Mouse (Mus musculus): ENCODE measurements around the gene Sik2. TPM values are rescaled to one million over a fixed set of nuclear protein-coding genes. Genes with fewer than 3 reads are reported as not detected.

Gene Sik2
- polyA plus RNA-seq (2014; fragmentation: Nextera tagmentation; extraction: Ambion mirVana) = 13.1 and 14.4 TPM in 2 replicates

DNA sequence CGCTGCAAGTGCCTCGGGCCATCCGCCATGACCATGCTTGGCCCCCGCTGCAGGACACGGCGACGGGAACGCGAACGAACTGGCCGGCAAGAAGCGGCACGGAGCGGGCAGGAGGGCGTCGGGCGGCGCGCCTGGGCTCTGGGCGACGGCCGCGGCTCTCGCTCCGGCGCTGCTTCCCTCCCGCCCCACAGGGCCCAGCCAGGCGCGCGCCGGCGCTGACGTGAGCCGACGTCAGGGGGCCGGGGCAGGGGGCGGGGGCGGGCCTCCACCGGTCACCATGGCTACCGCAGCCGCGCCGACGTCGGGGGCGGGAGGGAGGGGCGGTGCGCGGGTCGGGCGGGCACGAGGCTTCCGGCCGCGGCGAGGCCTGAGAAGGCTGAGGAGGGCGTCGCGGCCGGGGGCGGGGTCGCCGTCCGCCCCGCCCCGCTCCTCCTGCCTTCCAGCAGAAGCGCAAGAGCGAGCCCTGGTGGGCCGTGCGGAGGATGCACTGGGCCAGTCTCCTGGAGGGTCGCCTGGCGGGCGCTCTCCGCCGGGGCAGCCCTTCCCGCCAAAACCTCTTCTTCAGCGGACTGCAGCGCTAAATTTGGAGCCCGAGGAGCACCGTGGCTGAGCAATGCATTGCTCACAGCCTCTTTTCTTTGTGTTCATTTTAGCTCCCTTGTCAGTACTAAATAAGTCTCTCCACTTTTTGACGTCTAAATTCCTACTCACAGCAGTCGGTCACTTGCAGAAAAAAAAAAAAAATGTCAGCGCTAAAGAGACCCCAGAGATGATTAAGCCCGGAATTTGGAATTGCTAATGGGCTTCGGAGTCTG, at the start of gene Sik2:
Gene Sik2, minus strand, starts transcription at position 233 of the 815 bp plus-strand sequence.
- Histone ChIP-seq H3K27ac (ENCODE audit: low read depth, low read length) (peak within 1 kb of the TSS; percentile 3; the same call in 1 of the 2 replicates), H3K4me1 (ENCODE audit: control insufficient read depth, insufficient read depth, low read length) (no peaks in the 10 kb centered on the region; the same call in 1 of the 2 replicates), H3K9me3 (ENCODE audit: control insufficient read depth, low read length) (no peaks in the 10 kb centered on the region), H3K9ac (ENCODE audit: low read length) (peak within 1 kb of the TSS; percentile 86), H3K4me2 (peak within 1 kb of the TSS; percentile 50), H3K36me3 (ENCODE audit: control insufficient read depth, insufficient read depth, low read length) (no peaks in the 10 kb centered on the region), H3K27me3 (ENCODE audit: control insufficient read depth, insufficient read depth, low read length) (no peaks in the 10 kb centered on the region; the same call in 1 of the 2 replicates), H3K4me3 (ENCODE audit: low read depth, low read length) (peak within 1 kb of the TSS; percentile 73)
- WGBS = under 1% methylated on average over 31 of the region's 85 CpGs
- peak; percentile 99 for DNase-seq (ENCODE audit: low spot score, missing footprints)
- ATAC-seq (ENCODE audit: low FRiP score) = peak; percentile 97

DNA sequence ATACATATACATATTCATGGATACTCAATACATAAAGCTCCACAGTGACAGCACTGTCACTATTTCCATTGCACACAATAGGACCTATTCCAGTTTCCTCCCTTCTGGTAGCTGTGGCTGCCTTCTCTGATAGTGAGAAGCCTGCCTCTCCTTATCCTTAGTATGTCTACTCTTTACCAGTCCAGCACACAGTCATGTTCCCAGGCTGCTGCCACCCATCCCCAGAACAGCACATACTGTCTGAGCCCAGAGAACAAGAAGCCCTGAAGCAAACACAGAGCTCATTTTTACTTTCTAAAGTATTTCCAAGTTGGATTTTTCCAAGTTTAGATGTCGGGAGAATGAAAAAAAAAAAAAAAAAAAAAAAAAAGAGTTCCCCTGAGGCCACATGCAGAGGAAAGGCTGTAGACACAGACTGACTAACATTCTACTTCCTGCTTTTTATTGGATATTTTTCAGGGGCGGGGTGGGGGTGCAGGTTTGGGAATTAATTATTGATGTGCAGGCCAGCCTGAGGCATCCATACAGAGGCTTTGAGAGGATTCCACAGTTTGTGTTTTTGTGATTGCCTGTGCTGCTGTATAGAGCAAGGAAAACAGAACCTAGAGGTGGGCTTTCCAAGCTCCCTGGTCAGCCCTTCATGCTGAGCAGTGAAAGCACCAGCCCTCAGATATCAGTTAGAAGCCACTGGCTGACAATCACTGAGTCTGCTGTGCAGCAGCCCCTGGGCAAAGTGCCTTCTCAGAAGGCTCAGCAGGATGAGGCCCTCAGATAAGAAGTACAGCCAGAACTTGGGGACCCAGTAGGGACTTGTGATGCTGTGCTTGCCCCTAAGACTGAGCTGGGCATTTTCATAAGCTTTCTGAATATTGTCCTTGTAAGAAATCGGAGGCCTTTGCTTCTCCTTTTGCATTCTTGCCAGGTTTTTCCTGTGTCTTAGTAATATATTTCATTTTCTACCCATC, 47.8 kb upstream of the Sik2 start:
- ATAC-seq (ENCODE audit: low FRiP score) (no peak), DNase-seq (ENCODE audit: low spot score, missing footprints) (no peak)
- Histone ChIP-seq H3K9ac (ENCODE audit: low read length) (no peak overlapping the region), H3K27ac (ENCODE audit: low read depth, low read length) (no peak overlapping the region), H3K27me3 (ENCODE audit: control insufficient read depth, insufficient read depth, low read length) (no peaks in the 10 kb centered on the region), H3K4me2 (no peak overlapping the region), H3K9me3 (ENCODE audit: control insufficient read depth, low read length) (no peaks in the 10 kb centered on the region), H3K4me3 (ENCODE audit: low read depth, low read length) (no peak overlapping the region), H3K36me3 (ENCODE audit: control insufficient read depth, insufficient read depth, low read length) (no peaks in the 10 kb centered on the region), H3K4me1 (ENCODE audit: control insufficient read depth, insufficient read depth, low read length) (no peaks in the 10 kb centered on the region)
- 76% methylated on average over 3 of the region's 3 CpGs for WGBS

DNA sequence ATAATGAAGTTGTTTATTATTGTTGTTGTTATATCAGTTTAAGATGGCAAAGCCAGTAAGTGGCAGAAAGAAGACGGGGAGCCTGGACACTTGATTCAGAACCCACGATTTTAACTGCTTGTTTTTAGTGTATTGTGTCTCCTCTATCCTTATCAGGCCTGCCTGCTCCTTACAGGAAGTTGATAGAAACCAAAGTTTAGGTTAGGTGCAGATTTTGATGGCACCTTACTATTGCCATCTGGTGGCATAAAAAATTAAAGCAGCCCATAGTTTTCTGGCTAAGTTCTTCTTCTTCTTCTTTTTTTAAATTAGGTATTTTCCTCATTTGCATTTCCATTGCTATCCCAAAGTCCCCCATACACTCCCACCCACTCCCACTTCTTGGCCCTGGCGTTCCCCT, 43.3 kb upstream of the Sik2 start:
- Histone ChIP-seq H3K27ac (ENCODE audit: low read depth, low read length) (no peak overlapping the region), H3K4me1 (ENCODE audit: control insufficient read depth, insufficient read depth, low read length) (no peaks in the 10 kb centered on the region), H3K9me3 (ENCODE audit: control insufficient read depth, low read length) (no peaks in the 10 kb centered on the region), H3K36me3 (ENCODE audit: control insufficient read depth, insufficient read depth, low read length) (no peaks in the 10 kb centered on the region), H3K27me3 (ENCODE audit: control insufficient read depth, insufficient read depth, low read length) (no peaks in the 10 kb centered on the region), H3K4me3 (ENCODE audit: low read depth, low read length) (no peak overlapping the region), H3K4me2 (no peak overlapping the region), H3K9ac (ENCODE audit: low read length) (no peak overlapping the region)
- ATAC-seq (ENCODE audit: low FRiP score) = no peak
- DNase-seq (ENCODE audit: low spot score, missing footprints) = no peak
- 72% methylated on average over 3 of the region's 3 CpGs for WGBS

DNA sequence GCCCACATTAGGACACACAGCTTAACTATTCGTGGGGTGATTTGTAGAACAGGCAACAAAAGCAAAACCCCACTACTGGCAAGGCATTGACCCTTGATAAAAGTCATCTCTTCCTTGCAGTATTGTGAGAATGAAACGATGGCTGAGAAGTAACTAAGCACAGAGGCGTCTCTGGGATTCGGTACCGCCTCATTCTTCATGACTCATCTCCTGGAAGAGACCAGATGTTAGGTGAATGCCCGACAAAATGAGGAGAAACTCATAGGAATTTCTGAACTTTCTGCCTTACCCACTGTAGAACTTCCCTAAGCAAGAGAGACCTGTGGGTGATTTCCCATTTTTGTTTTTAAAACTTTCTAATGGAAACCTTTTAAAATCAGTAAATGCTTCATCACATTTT, 33.3 kb upstream of the Sik2 start:
- H3K4me3 ChIP-seq (ENCODE audit: low read depth, low read length) = no peak overlapping the region
- no peaks in the 10 kb centered on the region for H3K27me3 ChIP-seq (ENCODE audit: control insufficient read depth, insufficient read depth, low read length)
- H3K4me1 ChIP-seq (ENCODE audit: control insufficient read depth, insufficient read depth, low read length) = no peaks in the 10 kb centered on the region
- no peak overlapping the region for H3K4me2 ChIP-seq
- 84% methylated on average over 6 of the region's 6 CpGs for WGBS
- H3K36me3 ChIP-seq (ENCODE audit: control insufficient read depth, insufficient read depth, low read length) = no peaks in the 10 kb centered on the region
- no peak for ATAC-seq (ENCODE audit: low FRiP score)
- no peaks in the 10 kb centered on the region for H3K9me3 ChIP-seq (ENCODE audit: control insufficient read depth, low read length)
- no peak overlapping the region for H3K27ac ChIP-seq (ENCODE audit: low read depth, low read length)
- no peak for DNase-seq (ENCODE audit: low spot score, missing footprints)
- H3K9ac ChIP-seq (ENCODE audit: low read length) = no peak overlapping the region

DNA sequence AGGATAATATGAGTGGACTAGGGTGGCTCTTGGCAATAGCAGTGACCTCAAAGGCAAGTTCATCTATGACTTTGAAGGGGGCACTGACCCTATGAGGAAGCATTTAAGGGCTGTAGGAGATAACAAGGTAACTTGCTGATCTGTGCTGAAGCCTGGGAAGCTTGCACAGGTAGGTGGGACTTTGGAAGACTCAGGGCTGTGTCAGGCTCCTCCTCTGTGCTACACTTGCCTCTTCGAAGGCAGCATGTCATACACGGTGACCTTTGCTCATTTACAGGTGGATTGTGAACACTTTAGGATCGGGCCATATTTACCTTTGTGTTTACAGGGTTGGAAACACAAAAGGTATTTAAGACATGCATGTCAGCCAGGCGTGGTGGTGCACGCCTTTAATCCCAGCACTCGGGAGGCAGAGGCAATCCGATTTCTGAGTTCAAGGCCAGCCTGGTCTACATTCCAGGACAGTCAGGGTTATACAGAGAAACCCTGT, 32.7 kb upstream of the Sik2 start:
- Histone ChIP-seq H3K4me3 (ENCODE audit: low read depth, low read length) (no peak overlapping the region), H3K9ac (ENCODE audit: low read length) (no peak overlapping the region), H3K36me3 (ENCODE audit: control insufficient read depth, insufficient read depth, low read length) (no peaks in the 10 kb centered on the region), H3K4me1 (ENCODE audit: control insufficient read depth, insufficient read depth, low read length) (no peaks in the 10 kb centered on the region), H3K4me2 (no peak overlapping the region), H3K27ac (ENCODE audit: low read depth, low read length) (no peak overlapping the region), H3K9me3 (ENCODE audit: control insufficient read depth, low read length) (no peaks in the 10 kb centered on the region), H3K27me3 (ENCODE audit: control insufficient read depth, insufficient read depth, low read length) (no peaks in the 10 kb centered on the region)
- WGBS = 91% methylated on average over 7 of the region's 7 CpGs
- ATAC-seq (ENCODE audit: low FRiP score) = no peak
- no peak for DNase-seq (ENCODE audit: low spot score, missing footprints)

DNA sequence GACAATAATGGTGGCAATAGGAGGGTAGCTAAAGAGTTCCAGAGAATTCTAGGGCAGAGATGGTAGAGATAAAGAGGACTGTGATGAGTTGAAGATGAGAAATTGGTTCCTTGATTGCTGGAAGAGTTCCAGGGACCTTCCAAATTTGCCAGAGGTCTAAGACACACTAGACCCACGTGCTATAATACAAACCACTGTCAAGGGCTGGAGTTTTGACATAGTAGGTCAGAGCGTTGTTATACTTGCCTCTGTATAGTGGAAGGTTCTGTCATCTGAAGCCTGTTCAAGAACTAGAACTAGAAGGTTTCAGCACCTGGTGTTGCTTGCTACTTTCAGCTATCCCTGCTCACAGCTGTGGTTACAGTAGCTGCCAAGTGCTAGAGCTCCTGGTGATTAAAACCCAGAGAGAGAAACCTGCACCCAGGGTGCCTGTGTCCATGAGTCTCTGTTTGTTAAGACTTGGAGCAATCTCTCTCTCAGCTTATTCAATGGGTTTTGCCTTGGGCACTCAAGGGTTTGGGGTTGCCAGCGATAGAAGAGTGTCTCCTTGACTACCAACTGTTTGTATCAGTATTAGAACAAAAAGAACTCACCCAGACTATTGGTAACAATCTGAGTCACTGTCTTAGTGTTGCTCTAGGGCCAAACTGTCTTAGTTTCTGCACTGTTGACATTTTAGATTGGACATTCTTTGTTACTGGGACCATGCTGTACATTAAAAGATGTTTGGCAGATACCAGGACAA, 24.1 kb upstream of the Sik2 start:
- ATAC-seq (ENCODE audit: low FRiP score) (no peak), DNase-seq (ENCODE audit: low spot score, missing footprints) (peak; percentile 53)
- Histone ChIP-seq H3K27ac (ENCODE audit: low read depth, low read length) (no peak overlapping the region), H3K27me3 (ENCODE audit: control insufficient read depth, insufficient read depth, low read length) (no peaks in the 10 kb centered on the region), H3K36me3 (ENCODE audit: control insufficient read depth, insufficient read depth, low read length) (no peaks in the 10 kb centered on the region), H3K9ac (ENCODE audit: low read length) (no peak overlapping the region), H3K9me3 (ENCODE audit: control insufficient read depth, low read length) (no peaks in the 10 kb centered on the region), H3K4me1 (ENCODE audit: control insufficient read depth, insufficient read depth, low read length) (no peaks in the 10 kb centered on the region), H3K4me2 (no peak overlapping the region), H3K4me3 (ENCODE audit: low read depth, low read length) (no peak overlapping the region)
- 77% methylated on average over 3 of the region's 3 CpGs for WGBS

DNA sequence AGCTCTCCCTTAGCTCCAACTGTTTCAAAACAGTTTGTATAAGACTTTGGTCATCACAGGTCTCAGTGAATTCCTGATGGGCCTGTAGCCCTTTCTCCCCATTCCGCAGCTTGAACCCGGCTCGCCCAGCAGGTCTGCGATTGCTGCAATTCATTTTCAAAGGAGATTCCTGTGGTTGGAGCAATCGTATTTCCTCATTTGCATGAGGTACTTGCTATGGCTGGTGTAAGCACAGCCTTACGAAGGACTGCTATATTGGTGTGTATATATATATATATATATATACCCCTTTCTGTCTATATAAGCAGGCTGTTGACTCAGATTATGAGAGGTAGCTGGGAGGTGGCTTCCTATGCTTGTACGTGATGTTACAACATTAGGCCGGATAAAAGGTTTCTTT, 23.4 kb upstream of the Sik2 start:
- Histone ChIP-seq H3K27me3 (ENCODE audit: control insufficient read depth, insufficient read depth, low read length) (no peaks in the 10 kb centered on the region), H3K36me3 (ENCODE audit: control insufficient read depth, insufficient read depth, low read length) (no peaks in the 10 kb centered on the region), H3K9ac (ENCODE audit: low read length) (no peak overlapping the region), H3K4me3 (ENCODE audit: low read depth, low read length) (no peak overlapping the region), H3K4me1 (ENCODE audit: control insufficient read depth, insufficient read depth, low read length) (no peaks in the 10 kb centered on the region), H3K4me2 (no peak overlapping the region), H3K27ac (ENCODE audit: low read depth, low read length) (no peak overlapping the region), H3K9me3 (ENCODE audit: control insufficient read depth, low read length) (no peaks in the 10 kb centered on the region)
- DNase-seq (ENCODE audit: low spot score, missing footprints) (no peak), ATAC-seq (ENCODE audit: low FRiP score) (no peak)
- WGBS = 70% methylated on average over 8 of the region's 8 CpGs

DNA sequence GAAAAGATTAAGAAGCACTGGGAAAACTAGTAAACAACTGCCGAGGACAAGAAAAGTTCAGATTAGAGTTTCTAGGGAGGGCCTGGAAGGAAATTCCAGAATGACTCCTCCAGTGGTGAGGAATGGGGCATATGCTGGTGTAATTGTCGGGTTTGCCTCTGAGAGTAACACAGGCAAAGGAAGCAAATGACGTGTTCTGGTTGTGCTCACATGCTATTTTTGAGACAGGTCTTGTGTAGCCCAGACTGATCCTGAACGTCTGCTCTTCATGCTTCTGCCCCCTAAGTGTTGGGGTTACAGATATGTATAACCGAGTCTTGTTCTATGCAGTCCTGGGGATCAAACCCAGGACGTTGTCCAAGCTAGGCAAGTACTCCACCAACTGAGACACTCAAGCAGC, 22.7 kb upstream of the Sik2 start:
- Histone ChIP-seq H3K27me3 (ENCODE audit: control insufficient read depth, insufficient read depth, low read length) (no peaks in the 10 kb centered on the region), H3K36me3 (ENCODE audit: control insufficient read depth, insufficient read depth, low read length) (no peaks in the 10 kb centered on the region), H3K9me3 (ENCODE audit: control insufficient read depth, low read length) (no peaks in the 10 kb centered on the region), H3K4me2 (no peak overlapping the region), H3K4me3 (ENCODE audit: low read depth, low read length) (no peak overlapping the region), H3K4me1 (ENCODE audit: control insufficient read depth, insufficient read depth, low read length) (no peaks in the 10 kb centered on the region), H3K27ac (ENCODE audit: low read depth, low read length) (no peak overlapping the region), H3K9ac (ENCODE audit: low read length) (no peak overlapping the region)
- ATAC-seq (ENCODE audit: low FRiP score) (no peak), DNase-seq (ENCODE audit: low spot score, missing footprints) (no peak)
- WGBS = 78% methylated on average over 6 of the region's 6 CpGs
